Mouse (Mus musculus): Measurements from ENCODE around the gene Gna15.

GRCm38 (mm10) chr10:81483983-81484382, 40.0 kb downstream of the Gna15 start:
- TF ChIP-seq CTCF (IDR thresholded peaks at IDR 0.05; ENCODE audit: extremely low read depth, insufficient read depth, insufficient read length, insufficient replicate concordance) (peak; percentile 9; the same call in 1 of the 2 replicates), POLR2A (IDR thresholded peaks at IDR 0.05; ENCODE audit: low read depth, low read length) (no peak)

All from spleen, adult 2 months (tissue).